Mouse (Mus musculus): ENCODE results near the gene Foxj2.

The Foxj2 gene

GRCm38 (mm10) chr6:122812716-122813115 is 7.0 kb upstream of the Foxj2 start:
- DNase-seq (ENCODE audit: low read depth, low spot score), result no peak

DNA sequence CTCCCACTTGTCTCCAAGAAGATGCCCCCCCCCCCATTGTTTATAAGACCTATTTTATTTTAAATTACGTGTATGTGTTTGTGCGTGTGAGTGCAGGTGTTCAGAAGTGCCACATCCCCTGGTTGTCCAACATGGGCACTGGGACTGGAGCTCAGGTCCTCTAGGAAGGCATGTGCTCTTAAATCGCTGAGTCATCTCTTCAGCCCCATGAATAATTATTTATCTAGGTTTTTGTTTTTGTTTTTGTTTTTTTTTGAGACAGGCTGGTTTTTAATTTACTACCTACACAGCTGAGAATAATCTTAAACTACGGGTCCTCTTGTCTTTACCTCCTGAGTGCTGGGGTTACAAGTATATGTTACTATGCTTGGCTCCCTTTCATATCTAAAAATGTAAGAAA is 6.1 kb upstream of the Foxj2 start:
- no peak for DNase-seq (ENCODE audit: low read depth, low spot score)

DNA sequence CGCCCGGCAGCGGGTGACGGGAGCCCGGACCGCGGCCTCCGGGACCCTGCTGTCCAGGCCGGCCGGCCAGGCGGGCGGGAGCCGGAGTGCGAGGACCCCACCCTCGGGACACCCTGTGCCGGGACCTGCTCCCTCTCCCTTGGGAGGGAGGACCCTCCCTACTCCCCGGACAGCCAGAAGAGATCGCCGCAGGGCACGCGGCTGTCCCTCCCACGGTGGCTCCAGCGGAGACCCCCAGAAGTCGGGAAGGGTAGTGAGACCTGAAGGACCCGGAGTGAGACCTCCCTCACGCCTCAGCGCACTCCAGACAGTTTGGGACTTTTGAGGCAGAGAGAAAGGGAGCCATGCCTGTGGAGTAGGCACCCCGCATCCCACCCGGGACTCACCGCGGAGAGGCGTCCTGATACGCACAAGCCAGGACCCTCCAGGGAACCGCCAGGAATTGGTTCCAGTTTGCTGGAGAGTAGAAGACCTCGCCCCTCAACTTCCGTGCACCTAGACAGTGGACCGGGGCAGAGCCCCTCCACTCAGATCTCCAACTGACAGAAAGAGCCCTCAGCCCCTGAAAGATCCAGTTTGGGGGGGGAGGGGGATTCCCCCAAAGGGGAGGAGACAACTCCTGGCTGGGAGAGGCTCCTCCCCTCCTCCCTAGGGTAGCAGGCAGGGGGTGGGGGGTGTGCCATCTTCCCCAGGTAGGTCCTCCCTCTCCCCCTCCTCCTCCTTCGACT is 521 bp downstream of the Foxj2 start:
- no peak for DNase-seq (ENCODE audit: low read depth, low spot score)

GRCm38 (mm10) chr6:122820799-122821650 is 1.3 kb downstream of the Foxj2 start:
- DNase-seq (ENCODE audit: low read depth, low spot score), result no peak

DNA sequence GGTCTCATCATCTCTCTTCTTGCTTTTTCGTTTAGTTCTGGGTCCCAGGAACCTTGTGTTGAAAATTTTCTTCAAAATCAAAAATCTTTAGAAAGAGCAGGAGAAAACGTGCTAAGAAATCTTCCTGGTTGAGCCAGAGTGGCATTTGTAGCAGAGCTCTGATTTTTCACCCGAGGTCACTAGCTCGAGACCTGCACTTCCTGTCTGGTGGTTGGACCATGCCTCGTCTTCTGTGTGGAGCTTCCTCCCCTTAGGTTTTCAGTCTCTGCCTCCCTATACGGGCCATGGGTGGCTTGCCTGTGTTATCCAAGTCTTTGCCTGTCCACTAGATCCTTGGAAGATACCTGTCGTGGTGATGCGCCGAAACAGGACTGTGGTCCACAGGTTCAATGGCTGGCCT is 2.1 kb downstream of the Foxj2 start:
- DNase-seq (ENCODE audit: low read depth, low spot score), result no peak

DNA sequence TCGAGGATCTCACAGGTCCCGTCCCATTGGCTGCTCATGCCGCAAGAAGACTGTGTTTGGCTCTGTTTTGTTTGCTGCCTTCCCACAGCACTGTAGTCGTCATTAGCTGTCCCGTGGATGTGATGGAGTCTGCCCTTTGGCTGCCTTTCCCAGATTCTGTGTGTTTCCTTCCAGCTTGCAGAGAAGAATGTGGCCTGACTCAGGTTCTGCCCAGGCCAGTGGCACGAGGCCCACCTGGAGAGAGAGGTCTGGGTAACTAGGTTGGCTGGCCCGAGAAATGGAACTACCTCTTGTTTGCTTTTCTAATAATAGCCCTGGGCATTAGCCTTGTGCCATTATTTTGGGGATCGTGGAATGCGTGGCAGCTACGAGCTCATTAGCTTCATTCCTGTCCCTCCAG is 4.4 kb downstream of the Foxj2 start:
- DNase-seq (ENCODE audit: low read depth, low spot score), result no peak

DNA sequence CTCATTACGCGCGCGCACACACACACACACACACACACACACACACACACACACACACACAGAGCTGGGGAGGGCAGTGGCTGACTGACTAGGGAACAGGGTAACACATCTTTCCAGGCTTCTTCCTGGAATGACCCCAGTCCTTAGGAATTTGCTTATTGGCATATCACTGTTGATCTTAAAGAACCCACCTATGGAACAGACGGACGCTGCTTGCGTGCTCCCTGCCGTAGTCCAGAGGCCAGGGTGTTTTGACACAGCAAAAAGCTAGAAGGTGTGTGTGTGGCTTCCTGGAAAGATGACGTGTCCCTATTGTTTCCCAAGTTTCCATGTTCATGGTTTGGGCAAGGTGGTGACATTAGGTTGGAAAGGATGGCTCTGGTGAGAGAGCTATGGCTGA is 5.5 kb downstream of the Foxj2 start:
- DNase-seq (ENCODE audit: low read depth, low spot score), result no peak

DNA sequence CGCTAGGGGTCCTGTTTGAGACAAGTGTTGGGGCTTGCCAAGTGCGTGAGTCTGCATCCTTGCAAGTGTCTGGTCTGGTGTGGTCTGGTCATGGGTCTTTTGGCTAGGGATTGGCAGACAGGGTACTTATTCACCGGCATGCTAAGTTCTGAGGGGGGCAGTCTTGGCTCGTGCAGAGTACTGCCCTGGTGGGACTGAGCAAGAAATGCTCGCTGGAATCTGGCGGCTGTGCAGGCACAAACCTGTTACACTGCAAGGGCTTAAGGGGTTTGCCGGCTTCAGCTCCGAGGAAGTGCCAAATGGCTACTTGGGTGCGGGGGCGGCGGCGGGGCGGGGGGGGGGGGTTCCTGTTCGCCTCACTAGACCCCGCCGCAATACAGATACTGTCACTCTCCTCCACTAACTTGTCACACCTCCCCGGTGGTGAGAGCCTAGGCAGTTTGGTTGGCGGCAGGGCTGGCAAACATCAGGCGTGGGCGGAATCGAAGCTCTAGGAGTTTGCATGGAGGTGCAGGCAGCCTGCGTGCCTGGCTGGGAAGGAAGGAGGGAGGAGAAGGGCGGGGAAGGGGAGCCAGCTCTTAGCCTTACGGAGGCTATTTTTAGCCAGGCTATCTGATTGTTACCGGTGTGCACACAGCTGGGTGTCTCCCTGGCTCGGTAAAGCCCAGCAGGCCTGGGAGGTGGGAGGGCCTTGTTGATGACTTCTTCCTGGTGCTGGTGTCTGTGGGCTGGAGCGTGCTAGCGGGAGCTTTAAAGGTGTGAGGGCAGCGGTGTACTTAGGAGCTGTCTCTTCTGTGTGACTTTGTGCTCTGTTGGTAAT is 6.4 kb downstream of the Foxj2 start:
- peak; percentile 56 for DNase-seq (ENCODE audit: low read depth, low spot score)

DNA sequence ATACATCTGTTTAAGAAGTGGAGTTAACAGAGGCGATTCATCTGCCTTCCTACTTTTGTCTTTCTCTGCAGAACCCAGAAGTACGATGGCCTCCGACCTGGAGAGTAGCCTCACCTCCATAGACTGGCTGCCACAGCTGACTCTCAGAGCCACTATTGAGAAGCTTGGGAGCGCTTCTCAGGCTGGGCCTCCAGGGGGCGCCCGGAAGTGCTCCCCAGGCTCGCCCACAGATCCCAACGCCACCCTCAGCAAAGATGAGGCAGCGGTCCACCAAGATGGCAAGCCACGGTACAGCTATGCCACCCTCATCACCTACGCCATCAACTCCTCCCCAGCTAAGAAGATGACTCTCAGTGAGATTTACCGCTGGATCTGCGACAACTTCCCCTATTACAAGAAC is 8.4 kb downstream of the Foxj2 start:
- no peak for DNase-seq (ENCODE audit: low read depth, low spot score)

DNA sequence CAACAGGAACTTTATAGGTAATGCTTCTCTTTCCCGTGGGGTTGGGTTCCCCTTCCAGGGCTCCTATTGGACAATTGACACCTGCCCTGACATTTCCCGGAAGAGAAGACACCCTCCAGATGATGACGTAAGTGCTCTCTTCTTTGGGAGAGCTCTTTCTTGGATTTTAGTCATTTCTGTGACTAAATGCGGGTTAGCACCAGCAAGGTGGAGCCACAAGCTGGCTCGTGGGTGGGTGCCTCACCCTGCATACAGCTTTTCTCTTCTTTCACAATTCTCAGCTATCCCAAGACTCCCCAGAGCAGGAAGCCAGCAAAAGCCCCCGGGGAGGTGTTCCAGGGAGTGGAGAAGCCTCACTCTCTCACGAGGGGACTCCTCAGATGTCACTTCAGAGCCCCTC is 13.2 kb downstream of the Foxj2 start:
- no peak for DNase-seq (ENCODE audit: low read depth, low spot score)

GRCm38 (mm10) chr6:122834365-122834764 is 14.7 kb downstream of the Foxj2 start:
- no peak for DNase-seq (ENCODE audit: low read depth, low spot score)

DNA sequence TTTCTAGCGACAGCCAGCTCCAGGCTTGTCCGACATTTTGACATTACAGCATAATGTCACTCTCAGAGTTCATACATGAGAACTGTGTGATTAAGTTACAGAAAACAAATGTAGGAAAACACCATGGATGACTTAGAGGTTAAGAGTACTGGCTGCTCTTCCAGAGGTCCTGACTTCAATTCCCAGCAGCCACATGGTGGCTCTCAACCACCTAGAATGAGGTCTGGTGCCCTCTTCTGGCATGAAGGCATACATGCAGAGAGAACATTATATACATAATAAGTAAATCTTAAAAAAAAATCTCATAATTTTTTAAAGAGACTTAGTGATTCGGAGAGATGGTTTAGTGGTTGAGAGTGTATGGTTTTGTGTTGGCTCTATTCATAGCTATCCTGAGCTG is 17.3 kb downstream of the Foxj2 start:
- no peak for DNase-seq (ENCODE audit: low read depth, low spot score)

- DNase-seq (ENCODE audit: low read depth, low spot score), result no peak
Measured at GRCm38 (mm10) chr6:122837539-122837938, 17.8 kb downstream of the Foxj2 start.

DNA sequence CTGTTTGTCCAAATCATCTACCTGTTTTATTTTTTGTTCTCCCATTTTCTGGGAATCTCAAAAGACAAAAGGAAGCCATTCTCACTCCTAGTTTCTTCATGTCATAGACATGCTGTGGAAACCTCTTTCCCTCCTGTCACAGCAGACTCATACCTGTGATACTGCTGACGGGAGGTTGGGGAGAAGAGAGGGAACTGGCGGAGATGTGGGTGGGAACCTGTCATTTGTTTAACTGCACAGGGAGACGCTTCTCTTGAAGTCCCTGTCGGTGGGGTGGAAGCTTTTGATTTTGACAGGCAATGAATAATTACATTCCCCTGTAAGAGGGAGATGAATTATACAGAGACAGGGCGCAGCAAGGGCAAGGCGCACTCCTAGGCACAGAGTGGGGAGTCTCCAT is 24.0 kb downstream of the Foxj2 start:
- DNase-seq (ENCODE audit: low read depth, low spot score), result no peak

DNA sequence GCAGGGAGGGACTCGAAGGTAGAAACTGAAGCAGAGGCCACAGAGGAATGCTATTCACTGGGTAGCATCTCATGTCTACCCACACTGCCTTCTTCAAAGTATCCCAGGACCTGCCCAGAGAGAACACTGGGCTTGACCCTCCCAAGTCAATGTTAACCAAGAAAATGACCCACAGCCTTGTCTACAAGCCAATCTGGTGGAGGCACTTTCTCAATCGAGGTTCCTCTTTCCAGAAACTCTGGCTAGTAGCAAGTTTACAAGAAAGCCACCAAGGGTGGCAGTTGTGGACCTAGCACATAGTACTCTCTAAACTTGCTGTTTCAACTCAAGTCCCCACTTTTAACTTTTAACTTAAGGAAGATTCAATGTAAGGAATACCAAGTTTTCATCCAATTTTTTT is 33.0 kb downstream of the Foxj2 start:
- no peak for DNase-seq (ENCODE audit: low read depth, low spot score)

- no peak for DNase-seq (ENCODE audit: low read depth, low spot score)
Measured at GRCm38 (mm10) chr6:122854552-122854951, 34.8 kb downstream of the Foxj2 start.

GRCm38 (mm10) chr6:122855955-122856354 is 36.2 kb downstream of the Foxj2 start, which contains the start of gene C3ar1:
Gene C3ar1, minus strand, starts transcription at chr6:122856161.
- no peak for DNase-seq (ENCODE audit: low read depth, low spot score)

DNA sequence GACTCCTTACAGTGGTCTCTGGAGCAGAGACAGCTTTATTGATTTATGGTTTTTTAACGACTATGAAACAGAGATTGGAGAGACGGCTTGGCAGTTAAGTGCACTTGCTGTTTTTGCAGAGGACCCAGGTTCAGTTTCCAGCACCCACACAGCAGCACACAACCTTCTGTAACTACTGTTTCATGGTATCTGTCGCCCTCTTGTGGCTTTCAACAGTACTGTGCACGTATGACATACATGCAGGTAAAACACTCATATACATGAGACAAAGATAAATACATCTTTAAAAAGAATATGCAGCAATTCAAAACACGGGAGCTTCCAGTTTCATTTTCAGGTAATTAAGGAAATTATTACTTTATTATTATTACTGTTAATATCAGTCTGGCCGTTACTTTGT is 42.7 kb downstream of the Foxj2 start:
- DNase-seq (ENCODE audit: low read depth, low spot score), result no peak

- no peak for DNase-seq (ENCODE audit: low read depth, low spot score)
Measured at GRCm38 (mm10) chr6:122862871-122863270, 43.2 kb downstream of the Foxj2 start.

DNA sequence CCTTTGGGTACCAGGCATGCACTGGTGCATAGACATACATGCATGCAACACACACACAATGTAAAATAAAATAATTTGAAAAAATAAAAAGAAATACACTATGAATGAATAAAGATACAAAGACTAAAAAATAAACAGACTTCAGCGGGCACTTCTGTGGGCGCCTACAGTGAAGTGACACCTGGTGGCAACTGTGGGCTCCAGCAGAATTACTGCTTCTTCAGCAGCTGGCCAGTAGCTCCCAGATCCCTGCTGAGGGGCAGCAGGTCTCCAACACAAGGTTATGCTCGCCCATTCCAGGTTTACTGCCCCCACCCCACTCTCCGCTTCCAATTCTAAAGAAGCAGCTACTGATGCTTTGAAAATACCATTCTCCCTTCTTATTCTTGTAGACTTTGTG is 48.2 kb downstream of the Foxj2 start:
- no peak for DNase-seq (ENCODE audit: low read depth, low spot score)

- DNase-seq (ENCODE audit: low read depth, low spot score), result no peak
Measured at GRCm38 (mm10) chr6:122869846-122870245, 50.1 kb downstream of the Foxj2 start.

DNA sequence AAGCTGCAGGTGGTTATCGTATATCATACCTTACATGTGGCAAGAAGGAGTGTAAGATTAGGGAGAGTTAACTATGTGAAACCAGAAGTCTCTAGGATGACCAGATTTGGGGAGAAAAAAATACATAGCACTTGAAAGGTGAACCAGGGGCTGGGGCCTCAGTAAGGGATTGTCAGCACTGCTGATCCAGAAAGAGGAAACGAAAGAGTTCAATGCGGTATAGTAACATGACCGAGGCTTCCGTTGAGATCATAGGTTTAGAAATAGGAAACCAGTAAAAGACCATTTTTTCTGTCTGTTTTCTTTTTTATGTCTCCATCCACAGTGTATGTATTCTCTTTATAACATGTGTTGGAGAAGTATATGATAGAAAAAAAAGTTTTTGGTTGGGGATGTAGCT is 53.1 kb downstream of the Foxj2 start:
- DNase-seq (ENCODE audit: low read depth, low spot score), result no peak

Measured in c-Kit-negative CD71-positive TER-119-positive erythroid progenitor cells, embryonic 14.5 days (primary cell).